Mouse (Mus musculus) lung, postnatal 4 days (tissue): ENCODE measurements at regions not wholly inside any gene's neighbourhood (a gene's known extent, or its start where the extent isn't known, plus 50 kb on each side); places are given as distances from the start of the nearest gene placed in this dataset.
A peak's percentile ranks its signal among the peaks of the same experiment; 100 is the strongest.

ENCODE experiments used
- DNase-seq, 2 experiments: peaks; one replicate each; pipeline ENCODE4 v3.0.0; 2021

GRCm38 (mm10) chr11:18821384-18821783 is 197.4 kb downstream of the Meis1 start:
- peak in 1 of 2 experiments; percentile 36 for DNase-seq

GRCm38 (mm10) chr11:18814110-18814509 is 204.7 kb downstream of the Meis1 start:
- no peak for DNase-seq

GRCm38 (mm10) chr11:18767479-18767878 is 251.3 kb downstream of the Meis1 start:
- no peak for DNase-seq

GRCm38 (mm10) chr11:18766458-18767016 is 252.2 kb downstream of the Meis1 start:
- DNase-seq, result no peak

- DNase-seq, result no peak
Observed at GRCm38 (mm10) chr11:18758591-18759074, 260.2 kb downstream of the Meis1 start.

- DNase-seq, result no peak
Observed at GRCm38 (mm10) chr11:18756576-18756975, 262.2 kb downstream of the Meis1 start.

- DNase-seq, result no peak
Observed at GRCm38 (mm10) chr11:18754732-18755525, 263.9 kb downstream of the Meis1 start.

GRCm38 (mm10) chr11:18753856-18754255 is 264.9 kb downstream of the Meis1 start:
- no peak for DNase-seq

GRCm38 (mm10) chr11:18753246-18753645 is 265.5 kb downstream of the Meis1 start:
- DNase-seq, result no peak

- no peak for DNase-seq
Observed at GRCm38 (mm10) chr11:18752512-18752911, 266.3 kb downstream of the Meis1 start.

- DNase-seq, result no peak
Observed at GRCm38 (mm10) chr11:18750911-18751841, 267.6 kb downstream of the Meis1 start.

- DNase-seq, result no peak
Observed at GRCm38 (mm10) chr11:18750080-18750375, 268.8 kb downstream of the Meis1 start.

GRCm38 (mm10) chr11:18749265-18750079 is 269.3 kb downstream of the Meis1 start:
- no peak for DNase-seq

- DNase-seq, result no peak
Observed at GRCm38 (mm10) chr11:18747871-18748461, 270.8 kb downstream of the Meis1 start.

- DNase-seq, result no peak
Observed at GRCm38 (mm10) chr11:18747361-18747760, 271.4 kb downstream of the Meis1 start.

- DNase-seq, result no peak
Observed at GRCm38 (mm10) chr11:18746486-18746885, 272.3 kb downstream of the Meis1 start.

- peak; percentile 15 to 29 for DNase-seq
Observed at GRCm38 (mm10) chr11:18745840-18746239, 272.9 kb downstream of the Meis1 start.

- DNase-seq, result no peak
Observed at GRCm38 (mm10) chr11:18734904-18735664, 283.7 kb downstream of the Meis1 start.

GRCm38 (mm10) chr11:18734075-18734474 is 284.7 kb downstream of the Meis1 start:
- no peak for DNase-seq

GRCm38 (mm10) chr11:18729742-18730141 is 289.0 kb downstream of the Meis1 start:
- DNase-seq, result no peak

GRCm38 (mm10) chr11:18722770-18723169 is 296.0 kb downstream of the Meis1 start:
- no peak for DNase-seq

- no peak for DNase-seq
Observed at GRCm38 (mm10) chr11:18715851-18716126, 303.0 kb downstream of the Meis1 start.
